Mouse (Mus musculus) heart, embryonic 12.5 days (tissue): ENCODE data around the gene Fcgr3. TPM values are rescaled to one million over a fixed set of nuclear protein-coding genes. Genes with fewer than 3 reads are reported as not detected.
"Not testable (repeated sequence)": the region's sequence is repeated elsewhere in the genome, so short reads cannot be mapped to it uniquely, and the experiment has no call there.

ENCODE experiments used
- ATAC-seq: fragments of 200-750 bp; cut with Nextera tagmentation; 2 replicates; pipeline ENCODE4 v1.8.0; 2017; ENCODE audit warnings: moderate TSS enrichment, moderate library complexity; ENCODE audit not compliant: insufficient number of reproducible peaks, low FRiP score
- H3K27ac ChIP-seq: fragments of 300-500 bp; sonication (generic); 2 replicates; pipeline ENCODE4 v1.5.1; 2016; ENCODE audit warnings: mild to moderate bottlenecking, moderate library complexity; ENCODE audit not compliant: poor library complexity, severe bottlenecking
- H3K27me3 ChIP-seq: fragments of 300-500 bp; sonication (generic); replicated peaks from 2 replicates; pipeline ENCODE4 v1.6.1; 2016; ENCODE audit warnings: mild to moderate bottlenecking, moderate library complexity
- H3K36me3 ChIP-seq: fragments of 300-500 bp; sonication (generic); 2 replicates; pipeline ENCODE4 v1.6.1; 2016; ENCODE audit warnings: mild to moderate bottlenecking, moderate library complexity
- H3K4me1 ChIP-seq: fragments of 300-500 bp; sonication (generic); replicated peaks from 2 replicates; pipeline ENCODE4 v1.6.1; 2016; ENCODE audit warnings: mild to moderate bottlenecking
- H3K4me2 ChIP-seq: fragments of 300-500 bp; sonication (generic); 2 replicates; pipeline ENCODE4 v1.6.1; 2016; ENCODE audit warnings: mild to moderate bottlenecking, moderate library complexity
- H3K4me3 ChIP-seq: fragments of 300-500 bp; sonication (generic); 2 replicates; pipeline ENCODE4 v1.5.1; 2016; ENCODE audit warnings: mild to moderate bottlenecking
- H3K9ac ChIP-seq: fragments of 300-500 bp; sonication (generic); 2 replicates; pipeline ENCODE4 v1.6.1; 2016; ENCODE audit warnings: mild to moderate bottlenecking, moderate library complexity
- H3K9me3 ChIP-seq: fragments of 300-500 bp; sonication (generic); replicated peaks from 2 replicates; pipeline ENCODE4 v1.6.1; 2016; ENCODE audit warnings: mild to moderate bottlenecking, moderate library complexity
- WGBS: fragments of 180-500 bp; shearing (Covaris S2); methylation state at CpG from one replicate; pipeline ENCODE4 v1.1.7; 2016; 5-methylcytosine and 5-hydroxymethylcytosine counted together
- polyA plus RNA-seq: library from polyadenylated mRNA; unstranded; fragments of >200 nt; fragmentation: Nextera tagmentation; extraction: Ambion mirVana; gene quantifications from 2 replicates; pipeline ENCODE4 v1.2.1, GENCODE M21; 2016

Fcgr3 gene
- polyA plus RNA-seq, 1 experiment from 2014 or later: 3.8 TPM

DNA sequence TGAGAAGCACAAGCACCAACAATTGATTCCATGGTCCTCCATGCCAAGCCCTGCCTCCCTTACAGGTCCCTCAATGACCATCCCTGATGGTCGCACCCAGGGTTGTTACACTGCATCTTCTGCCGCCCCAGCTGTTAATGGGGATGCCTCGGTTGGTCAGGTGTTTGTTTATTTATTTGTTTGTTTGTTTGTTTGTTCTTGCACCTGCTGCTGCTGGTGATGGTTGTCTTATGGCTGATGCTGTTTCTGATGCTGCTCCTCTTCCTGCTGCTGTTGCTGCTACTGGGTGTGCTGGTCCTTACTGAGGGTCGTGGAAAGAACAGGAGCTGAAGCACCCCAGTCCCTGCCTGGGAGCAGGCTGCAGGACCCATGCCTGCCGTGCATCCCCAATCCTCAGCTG, 3.2 kb upstream of the Fcgr3 start:
- not testable (repeated sequence) for H3K36me3 ChIP-seq, H3K9me3 ChIP-seq, H3K4me1 ChIP-seq, H3K4me2 ChIP-seq, ATAC-seq, H3K9ac ChIP-seq, H3K27ac ChIP-seq, H3K4me3 ChIP-seq
- WGBS: 37% methylated on average over 5 of the region's 5 CpGs
- H3K27me3 ChIP-seq: peaks cover 33% of the 10 kb centered on the region

DNA sequence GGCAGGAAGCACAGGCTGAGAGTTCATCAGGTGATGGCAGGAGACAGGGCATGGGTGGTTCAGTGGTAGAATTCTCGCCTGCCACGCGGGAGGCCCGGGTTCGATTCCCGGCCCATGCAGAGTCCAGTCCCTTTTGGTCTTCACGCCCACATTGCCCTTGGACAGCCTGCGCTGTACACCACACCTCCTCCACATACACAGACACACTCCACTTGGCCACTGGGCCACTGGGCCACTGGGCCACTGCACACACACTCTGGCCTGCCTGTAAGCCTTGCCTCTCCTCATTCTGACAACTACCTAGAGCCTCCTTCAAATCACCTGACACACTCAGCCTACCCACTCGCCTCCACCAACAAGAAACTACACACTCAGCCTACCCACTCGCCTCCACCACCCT, 1.8 kb upstream of the Fcgr3 start:
- H3K4me3 ChIP-seq, H3K4me2 ChIP-seq, H3K4me1 ChIP-seq, H3K27ac ChIP-seq, H3K36me3 ChIP-seq, H3K9me3 ChIP-seq, H3K9ac ChIP-seq: not testable (repeated sequence)
- 14% methylated on average over 5 of the region's 10 CpGs for WGBS
- ATAC-seq: peak; percentile 37
- peaks cover 33% of the 10 kb centered on the region for H3K27me3 ChIP-seq

DNA sequence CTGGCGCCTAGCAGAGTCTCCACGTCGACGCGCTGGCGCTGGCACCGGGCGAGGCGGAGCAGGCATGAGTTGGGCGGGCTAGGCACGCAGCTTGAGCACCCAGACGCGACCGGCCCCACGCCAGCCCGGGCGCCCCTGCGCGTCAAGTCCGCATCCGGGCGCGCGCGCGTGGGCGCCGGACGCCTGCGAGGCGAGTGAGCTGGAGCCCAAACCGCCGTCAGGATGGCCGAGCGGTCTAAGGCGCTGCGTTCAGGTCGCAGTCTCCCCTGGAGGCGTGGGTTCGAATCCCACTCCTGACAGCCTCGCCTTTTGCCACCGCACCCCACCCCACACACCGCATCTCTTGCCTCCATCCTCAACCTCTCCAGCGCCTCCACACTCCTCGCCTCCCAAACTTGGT, 1.0 kb upstream of the Fcgr3 start:
- not testable (repeated sequence) for H3K4me1 ChIP-seq, H3K9me3 ChIP-seq, H3K9ac ChIP-seq, H3K27ac ChIP-seq, H3K36me3 ChIP-seq
- WGBS: 5% methylated on average over 32 of the region's 45 CpGs
- ATAC-seq: peak; percentile 1
- H3K27me3 ChIP-seq: peaks cover 31% of the 10 kb centered on the region
- H3K4me3 ChIP-seq: peak overlapping the region; percentile 36
- peak overlapping the region; percentile 56 for H3K4me2 ChIP-seq

DNA sequence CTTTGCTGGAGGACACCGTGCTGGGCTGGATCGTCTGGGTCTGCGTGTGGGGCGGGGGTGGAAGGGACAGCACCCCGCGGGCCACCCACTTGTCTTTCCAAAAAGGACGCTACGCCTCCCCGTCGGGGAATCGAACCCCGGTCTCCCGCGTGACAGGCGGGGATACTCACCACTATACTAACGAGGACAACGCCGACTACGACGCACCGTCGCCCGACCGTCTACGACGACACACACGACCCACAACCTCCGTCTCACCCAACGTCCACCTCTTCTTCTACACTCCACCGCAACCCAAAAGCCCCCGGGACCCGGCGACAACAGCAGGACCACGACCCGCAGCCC, 480 bp upstream of the Fcgr3 start:
- Histone ChIP-seq H3K27me3 (peaks cover 31% of the 10 kb centered on the region), H3K4me2 (peak overlapping the region; percentile 58), H3K4me3 (peak overlapping the region; percentile 41), H3K4me1 (peaks cover 12% of the 10 kb centered on the region)
- peak; percentile 56 for ATAC-seq
- not testable (repeated sequence) for H3K9ac ChIP-seq, H3K36me3 ChIP-seq, H3K9me3 ChIP-seq, H3K27ac ChIP-seq
- under 1% methylated on average over 24 of the region's 35 CpGs for WGBS

DNA sequence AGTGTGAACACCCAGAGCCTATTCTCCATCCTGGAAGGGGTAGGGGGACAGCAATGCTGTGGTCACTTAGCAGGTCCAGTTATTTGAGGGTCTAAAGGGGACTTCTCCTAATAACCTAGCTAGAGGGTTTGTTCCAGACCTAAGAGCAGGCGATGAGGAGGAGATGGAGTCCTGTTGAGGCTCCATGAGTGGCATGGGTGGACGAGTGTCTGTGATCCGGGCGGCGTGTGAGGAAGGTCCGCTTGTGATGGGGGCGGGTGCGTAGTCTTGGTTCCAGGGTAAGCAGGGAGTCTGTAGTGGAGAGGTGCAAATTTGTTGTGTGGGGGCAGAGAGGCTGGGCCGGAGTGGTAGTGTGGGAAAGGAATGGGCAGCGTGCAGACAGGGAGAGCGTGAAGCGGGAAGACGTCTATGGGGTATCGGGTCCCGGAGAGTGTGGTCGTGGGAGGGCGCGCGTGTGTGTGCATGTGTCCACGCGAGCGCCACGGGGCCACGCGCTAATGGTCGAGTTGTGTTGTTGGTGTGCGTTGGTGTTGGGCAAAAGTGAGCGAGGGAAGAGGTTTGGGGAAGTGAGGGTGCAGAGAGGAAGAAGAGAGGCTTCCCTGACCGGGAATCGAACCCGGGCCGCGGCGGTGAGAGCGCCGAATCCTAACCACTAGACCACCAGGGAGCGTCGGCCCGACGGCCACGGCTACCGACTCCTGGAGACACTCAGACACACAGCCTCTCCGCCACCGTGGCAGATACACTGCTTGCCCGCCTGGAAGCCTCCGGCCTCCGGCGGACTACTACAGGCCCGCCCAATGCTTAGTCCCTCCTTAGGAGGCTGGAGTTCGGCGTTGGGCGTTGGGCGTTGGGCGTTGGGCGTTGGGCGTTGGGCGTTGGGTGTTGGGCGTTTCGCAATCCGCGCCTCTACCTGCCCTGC, 905 bp downstream of the Fcgr3 start:
- peak overlapping the region; percentile 11 for H3K9ac ChIP-seq
- H3K4me1 ChIP-seq: peaks cover 17% of the 10 kb centered on the region
- peaks cover 22% of the 10 kb centered on the region for H3K27me3 ChIP-seq

DNA sequence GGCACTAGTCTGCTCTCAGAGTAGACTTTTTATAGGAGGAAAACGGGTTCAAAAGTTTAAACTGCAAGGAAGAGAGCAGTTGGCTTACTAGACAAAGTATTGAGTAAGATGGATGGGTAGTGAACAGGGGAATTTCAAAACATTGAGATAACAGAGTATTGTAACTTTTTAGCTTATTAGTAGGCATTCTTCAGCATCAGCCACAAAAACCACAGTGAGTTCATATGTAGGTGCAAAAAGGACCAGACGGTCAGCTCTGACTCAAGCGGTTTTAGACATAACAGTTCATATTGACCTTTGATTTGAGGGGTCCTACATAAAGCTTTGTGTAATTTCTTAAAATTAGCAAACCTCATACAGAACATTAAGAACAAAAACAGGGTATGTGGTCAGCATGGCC, 3.2 kb downstream of the Fcgr3 start:
- Histone ChIP-seq H3K36me3 (no peaks in the 10 kb centered on the region), H3K9ac (no peak overlapping the region), H3K27me3 (peaks cover 16% of the 10 kb centered on the region), H3K9me3 (no peaks in the 10 kb centered on the region), H3K4me3 (no peak overlapping the region), H3K4me2 (no peak overlapping the region), H3K27ac (no peak overlapping the region), H3K4me1 (peaks cover 17% of the 10 kb centered on the region)
- ATAC-seq: no peak
- 78% methylated on average over 3 of the region's 3 CpGs for WGBS

More for the DNA sequence above, 905 bp downstream of the Fcgr3 start:
- ATAC-seq: peak; percentile 80
- Histone ChIP-seq H3K4me2 (peak overlapping the region; percentile 57), H3K4me3 (peak overlapping the region; percentile 39)
- not testable (repeated sequence) for H3K9me3 ChIP-seq, H3K36me3 ChIP-seq, H3K27ac ChIP-seq
- 8% methylated on average over 42 of the region's 61 CpGs for WGBS

DNA sequence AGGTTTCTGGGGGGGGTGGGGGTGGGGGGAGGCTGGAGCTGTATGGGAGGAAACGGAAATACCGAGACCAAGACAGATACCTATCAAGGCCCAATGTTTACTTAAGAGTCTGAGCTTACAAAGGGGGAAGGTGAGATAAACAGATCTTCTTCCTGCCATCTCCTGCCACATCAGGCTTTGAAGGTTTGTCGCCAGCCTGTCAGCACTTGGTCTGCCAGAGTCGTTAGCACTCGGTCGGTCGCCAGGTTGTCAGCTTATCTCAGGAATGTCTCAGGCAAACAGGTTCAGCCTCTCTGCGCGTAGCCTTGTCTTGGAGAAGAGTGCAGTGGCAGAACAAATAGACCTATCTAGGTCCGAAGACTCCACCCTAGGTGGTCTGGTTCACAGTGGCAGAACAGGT, 4.3 kb downstream of the Fcgr3 start:
- no peaks in the 10 kb centered on the region for H3K9me3 ChIP-seq
- H3K27ac ChIP-seq: no peak overlapping the region
- peak overlapping the region; percentile 52 for H3K4me2 ChIP-seq
- no peak overlapping the region for H3K9ac ChIP-seq
- 5% methylated on average over 10 of the region's 10 CpGs for WGBS
- no peaks in the 10 kb centered on the region for H3K36me3 ChIP-seq
- 0 out of 2 replicates have a peak overlapping the region, but pooled peaks have one; percentile 8 for H3K4me3 ChIP-seq
- no peak for ATAC-seq
- H3K4me1 ChIP-seq: peaks cover 15% of the 10 kb centered on the region
- peaks cover 10% of the 10 kb centered on the region for H3K27me3 ChIP-seq

DNA sequence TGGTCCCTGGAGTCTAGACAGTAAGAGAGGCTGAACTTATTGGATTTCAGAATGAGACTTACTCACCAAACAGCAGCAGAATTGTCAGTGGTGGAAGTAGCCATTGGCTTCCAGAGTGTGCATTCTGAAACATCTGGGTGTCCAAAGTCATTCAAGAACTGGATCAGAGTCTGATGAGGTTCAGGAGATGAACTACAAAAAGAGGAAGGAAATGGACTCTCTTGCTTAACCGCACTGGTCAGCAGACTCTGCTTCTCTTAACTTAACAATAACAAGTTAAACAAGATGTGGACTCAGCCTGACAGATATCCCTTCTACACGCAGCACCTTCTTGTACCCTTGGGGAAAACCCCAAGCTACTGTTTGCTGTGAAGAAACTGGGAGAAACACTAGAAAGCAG, 5.5 kb downstream of the Fcgr3 start:
- H3K36me3 ChIP-seq: no peaks in the 10 kb centered on the region
- H3K9ac ChIP-seq: no peak overlapping the region
- peaks cover 11% of the 10 kb centered on the region for H3K4me1 ChIP-seq
- H3K4me2 ChIP-seq: no peak overlapping the region
- H3K4me3 ChIP-seq: no peak overlapping the region
- no peak overlapping the region for H3K27ac ChIP-seq
- no peak for ATAC-seq
- peaks cover 6% of the 10 kb centered on the region; the same call in 1 of the 2 replicates for H3K27me3 ChIP-seq
- no peaks in the 10 kb centered on the region for H3K9me3 ChIP-seq
- WGBS: 57% methylated on average over 2 of the region's 2 CpGs

DNA sequence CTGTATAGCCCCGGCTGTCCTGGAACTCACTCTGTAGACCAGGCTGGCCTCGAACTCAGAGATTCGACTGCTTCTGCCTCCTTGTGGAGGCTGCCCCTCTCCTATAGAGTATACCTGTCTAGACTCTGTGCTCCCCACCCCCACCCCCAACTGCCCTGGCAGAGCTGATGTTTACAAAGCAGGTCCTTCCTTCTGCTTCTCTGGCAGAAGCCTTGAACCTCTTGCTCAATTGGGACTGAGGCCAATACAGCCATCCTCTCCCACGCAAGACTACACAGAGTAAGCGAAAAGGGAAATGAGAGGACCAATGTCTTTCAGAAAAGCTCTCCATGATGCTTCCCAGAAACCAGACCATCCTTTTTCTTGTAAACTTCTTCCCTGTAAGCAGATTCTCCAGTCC, 7.5 kb downstream of the Fcgr3 start:
- Histone ChIP-seq H3K9me3 (no peaks in the 10 kb centered on the region), H3K4me2 (no peak overlapping the region), H3K27ac (no peak overlapping the region), H3K4me3 (no peak overlapping the region), H3K27me3 (no peaks in the 10 kb centered on the region), H3K9ac (no peak overlapping the region), H3K36me3 (no peaks in the 10 kb centered on the region), H3K4me1 (peaks cover 11% of the 10 kb centered on the region)
- no peak for ATAC-seq
- 79% methylated on average over 5 of the region's 5 CpGs for WGBS

DNA sequence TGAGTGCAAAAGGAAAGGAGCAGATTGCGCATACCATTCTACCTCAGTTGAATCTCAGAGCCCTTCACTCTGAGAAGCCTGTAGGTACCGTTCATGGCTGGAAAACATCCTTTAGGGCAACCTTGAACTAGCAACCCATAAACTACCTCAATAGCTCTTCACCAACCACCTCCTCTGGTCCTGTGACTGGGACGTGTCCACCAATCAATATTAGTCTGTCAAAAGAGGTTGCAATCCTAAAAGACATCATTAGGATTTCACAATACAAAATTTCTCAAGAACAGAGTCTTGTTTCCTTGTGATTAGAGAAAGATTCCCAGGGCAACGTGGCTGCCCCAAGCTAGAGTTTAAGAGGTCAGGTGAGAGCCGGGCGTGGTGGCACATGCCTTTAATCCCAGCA, 11.4 kb downstream of the Fcgr3 start:
- no peak overlapping the region for H3K4me2 ChIP-seq
- H3K4me3 ChIP-seq: no peak overlapping the region
- H3K27ac ChIP-seq: no peak overlapping the region
- H3K36me3 ChIP-seq: no peaks in the 10 kb centered on the region
- H3K27me3 ChIP-seq: no peaks in the 10 kb centered on the region
- H3K9me3 ChIP-seq: no peaks in the 10 kb centered on the region
- H3K9ac ChIP-seq: no peak overlapping the region
- 84% methylated on average over 6 of the region's 6 CpGs for WGBS
- H3K4me1 ChIP-seq: no peaks in the 10 kb centered on the region
- no peak for ATAC-seq

DNA sequence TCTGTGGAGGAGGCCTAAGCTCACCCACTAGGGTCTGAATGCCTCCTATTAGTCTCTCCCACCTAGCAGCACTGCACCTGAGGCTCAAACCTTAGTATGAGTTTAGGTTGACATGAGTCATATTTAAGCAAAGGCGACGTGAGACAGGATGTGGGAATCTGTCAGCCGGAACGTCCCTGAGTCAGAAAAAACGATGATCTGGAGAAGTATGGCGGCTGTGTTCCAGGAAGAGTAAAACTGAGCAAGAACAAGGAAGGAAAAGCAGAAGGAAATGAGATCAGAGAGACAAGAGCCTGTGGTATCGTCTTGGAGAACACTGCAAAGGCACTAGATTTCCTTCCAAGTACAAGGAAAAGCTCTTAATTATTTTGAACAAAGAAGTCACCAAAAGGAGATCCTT, 14.0 kb downstream of the Fcgr3 start:
- H3K9ac ChIP-seq: no peak overlapping the region
- ATAC-seq: no peak
- no peaks in the 10 kb centered on the region for H3K9me3 ChIP-seq
- WGBS: 73% methylated on average over 7 of the region's 7 CpGs
- H3K27me3 ChIP-seq: no peaks in the 10 kb centered on the region
- H3K27ac ChIP-seq: no peak overlapping the region
- no peak overlapping the region for H3K4me2 ChIP-seq
- H3K4me3 ChIP-seq: no peak overlapping the region
- H3K4me1 ChIP-seq: no peaks in the 10 kb centered on the region
- no peaks in the 10 kb centered on the region for H3K36me3 ChIP-seq

DNA sequence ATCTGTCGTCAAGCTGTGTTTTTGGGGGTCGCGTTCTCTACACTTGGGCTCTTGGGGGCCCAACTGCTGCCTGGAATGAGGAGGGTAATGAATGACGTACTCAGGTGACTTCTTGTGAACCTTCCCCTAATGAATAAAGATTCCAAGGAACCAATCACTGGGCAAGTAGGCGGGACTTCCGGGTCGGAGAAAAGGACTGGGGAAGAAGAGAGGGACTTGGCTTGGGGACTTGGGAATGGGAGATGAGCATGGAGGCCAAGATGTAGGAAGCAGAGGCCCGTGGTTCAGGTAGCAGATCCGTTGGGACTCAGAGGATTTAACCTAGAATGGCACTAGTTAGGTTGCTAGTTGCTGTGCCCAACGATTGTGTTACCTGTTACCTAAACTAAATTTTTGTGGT, 15.5 kb downstream of the Fcgr3 start:
- Histone ChIP-seq H3K4me2 (no peak overlapping the region), H3K9me3 (no peaks in the 10 kb centered on the region), H3K27me3 (no peaks in the 10 kb centered on the region), H3K27ac (no peak overlapping the region), H3K9ac (no peak overlapping the region), H3K36me3 (no peaks in the 10 kb centered on the region), H3K4me3 (no peak overlapping the region), H3K4me1 (peaks cover 5% of the 10 kb centered on the region; the same call in 1 of the 2 replicates)
- 52% methylated on average over 10 of the region's 10 CpGs for WGBS
- ATAC-seq: no peak
